Mouse (Mus musculus): ENCODE measurements around the gene Hist1h3d. TPM values are rescaled to one million over a fixed set of nuclear protein-coding genes. Genes with fewer than 3 reads are reported as not detected.
"Not testable (repeated sequence)": the region's sequence is repeated elsewhere in the genome, so short reads cannot be mapped to it uniquely, and the experiment has no call there.

Gene Hist1h3d
- polyA plus RNA-seq, 1 experiment from 2014 or later, result 2.6 TPM

DNA sequence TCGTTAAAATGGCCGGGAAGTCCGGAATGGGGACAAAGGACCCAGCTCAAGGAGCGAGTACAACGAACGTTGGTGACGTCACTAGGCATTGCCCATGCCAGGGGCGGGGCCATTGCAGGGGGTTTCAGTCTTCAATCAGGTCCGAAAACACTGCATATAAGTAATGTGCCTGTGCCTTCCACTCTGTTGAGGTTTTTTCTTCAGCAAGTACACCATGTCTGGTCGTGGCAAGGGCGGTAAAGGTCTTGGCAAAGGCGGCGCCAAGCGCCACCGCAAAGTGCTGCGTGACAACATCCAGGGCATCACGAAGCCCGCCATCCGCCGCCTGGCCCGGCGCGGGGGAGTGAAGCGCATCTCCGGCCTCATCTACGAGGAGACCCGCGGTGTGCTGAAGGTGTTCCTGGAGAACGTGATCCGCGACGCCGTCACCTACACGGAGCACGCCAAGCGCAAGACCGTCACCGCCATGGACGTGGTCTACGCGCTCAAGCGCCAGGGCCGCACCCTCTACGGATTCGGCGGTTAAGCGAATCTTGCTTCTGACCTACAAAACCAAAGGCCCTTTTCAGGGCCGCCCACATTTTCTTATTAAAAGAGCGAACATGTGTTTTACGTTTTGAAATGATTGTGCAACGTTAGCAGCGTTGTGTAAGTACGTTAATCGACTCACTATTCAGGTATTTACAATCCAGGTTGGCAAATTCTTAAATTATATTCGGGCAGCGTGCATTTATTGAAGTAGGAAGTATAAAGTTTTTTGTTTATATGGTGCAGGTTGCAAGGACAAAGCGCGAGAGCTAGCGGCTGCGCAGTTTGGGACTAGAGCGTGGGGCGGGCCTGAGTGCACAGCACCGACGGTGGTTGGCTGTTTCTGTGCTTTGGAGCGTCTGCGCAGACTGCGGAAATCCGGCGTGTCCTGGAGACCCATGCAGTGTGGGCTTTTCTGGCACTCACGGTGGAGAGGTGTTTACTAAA, 44.4 kb upstream of the Hist1h3d start, which contains the start of gene Hist1h4h:
Hist1h4h (plus strand) TSS at position 150 of the 975 bp plus-strand sequence.
- Histone ChIP-seq H3K9ac (ENCODE audit: low read depth, low read length) (peak within 1 kb of the TSS; percentile 78), H3K36me3 (ENCODE audit: insufficient read depth, low read length) (no peaks in the 10 kb centered on the region)

DNA sequence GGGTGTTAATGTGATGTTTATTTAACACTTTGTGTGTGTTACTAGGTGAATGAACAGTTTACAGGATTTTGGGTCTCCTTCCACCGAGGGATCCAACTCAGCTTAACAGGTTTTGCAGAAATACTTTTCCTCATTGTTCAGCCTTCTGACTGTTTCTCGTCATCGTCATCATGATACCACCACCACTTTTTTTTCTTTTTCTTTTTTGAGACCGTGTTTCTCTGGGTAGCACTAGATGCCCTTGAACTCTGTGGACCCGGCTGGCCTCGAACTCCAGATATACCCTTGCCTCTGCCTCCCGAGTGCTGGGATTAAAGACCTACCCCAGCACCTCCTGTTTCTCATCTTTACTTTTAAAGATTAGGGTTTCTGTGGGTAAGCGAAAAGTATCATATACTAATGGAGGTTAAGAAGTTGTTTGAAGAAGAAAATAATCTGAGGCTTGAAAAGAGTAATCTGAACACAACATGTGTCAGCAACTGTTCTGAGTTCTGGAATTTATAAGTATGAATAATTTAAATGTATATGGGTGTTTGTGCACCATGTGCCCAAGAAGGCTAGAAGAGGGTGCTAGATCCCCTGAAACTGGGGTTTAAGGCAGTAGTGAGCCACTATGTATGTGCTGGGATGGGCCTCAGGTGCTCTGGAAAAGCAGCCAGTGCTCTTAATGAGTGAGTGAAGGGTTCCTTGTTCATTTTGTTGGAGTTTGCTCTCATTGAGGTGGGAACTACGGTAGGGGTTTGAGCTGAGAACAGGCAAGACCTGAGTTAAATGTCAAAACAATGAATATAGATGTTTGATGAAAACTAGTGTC, 43.1 kb upstream of the Hist1h3d start:
- Histone ChIP-seq H3K27me3 (ENCODE audit: insufficient read depth, low read length) (no peaks in the 10 kb centered on the region), H3K36me3 (ENCODE audit: insufficient read depth, low read length) (no peaks in the 10 kb centered on the region), H3K4me3 (replicated peaks; ENCODE audit: low read depth, low read length) (peak overlapping the region; percentile 49), H3K9ac (ENCODE audit: low read depth, low read length) (peak overlapping the region; percentile 78; the same call in 1 of the 2 replicates), H3K4me1 (replicated peaks; ENCODE audit: insufficient read depth, low read length) (peaks cover 13% of the 10 kb centered on the region), H3K9me3 (replicated peaks; ENCODE audit: low read length) (no peaks in the 10 kb centered on the region), H3K27ac (peak overlapping the region; percentile 97), H3K4me2 (ENCODE audit: low read length) (peak overlapping the region; percentile 70)
- TF ChIP-seq CTCF (IDR thresholded peaks at IDR 0.05; ENCODE audit: low read depth), result no peak
- WGBS, result 12% methylated on average over 9 of the region's 9 CpGs
- ATAC-seq (replicated peaks; ENCODE audit: low FRiP score, low read depth) (no peak), DNase-seq (ENCODE audit: low spot score) (no peak)

More for the DNA sequence above, 44.4 kb upstream of the Hist1h3d start, which contains the start of gene Hist1h4h:
- H3K27me3 ChIP-seq (ENCODE audit: insufficient read depth, low read length), result no peaks in the 10 kb centered on the region
- H3K9me3 ChIP-seq (replicated peaks; ENCODE audit: low read length), result no peaks in the 10 kb centered on the region
- H3K4me1 ChIP-seq (replicated peaks; ENCODE audit: insufficient read depth, low read length), result peaks cover 9% of the 10 kb centered on the region
- under 1% methylated on average over 54 of the region's 70 CpGs for WGBS
- H3K4me3 ChIP-seq (replicated peaks; ENCODE audit: low read depth, low read length), result peak within 1 kb of the TSS; percentile 49
- peak within 1 kb of the TSS; percentile 97 for H3K27ac ChIP-seq
- TF ChIP-seq CTCF (IDR thresholded peaks at IDR 0.05; ENCODE audit: low read depth), result no peak
- ATAC-seq (replicated peaks; ENCODE audit: low FRiP score, low read depth) (peak; percentile 84), DNase-seq (ENCODE audit: low spot score) (peak; percentile 98)
- peak within 1 kb of the TSS; percentile 70 for H3K4me2 ChIP-seq (ENCODE audit: low read length)

DNA sequence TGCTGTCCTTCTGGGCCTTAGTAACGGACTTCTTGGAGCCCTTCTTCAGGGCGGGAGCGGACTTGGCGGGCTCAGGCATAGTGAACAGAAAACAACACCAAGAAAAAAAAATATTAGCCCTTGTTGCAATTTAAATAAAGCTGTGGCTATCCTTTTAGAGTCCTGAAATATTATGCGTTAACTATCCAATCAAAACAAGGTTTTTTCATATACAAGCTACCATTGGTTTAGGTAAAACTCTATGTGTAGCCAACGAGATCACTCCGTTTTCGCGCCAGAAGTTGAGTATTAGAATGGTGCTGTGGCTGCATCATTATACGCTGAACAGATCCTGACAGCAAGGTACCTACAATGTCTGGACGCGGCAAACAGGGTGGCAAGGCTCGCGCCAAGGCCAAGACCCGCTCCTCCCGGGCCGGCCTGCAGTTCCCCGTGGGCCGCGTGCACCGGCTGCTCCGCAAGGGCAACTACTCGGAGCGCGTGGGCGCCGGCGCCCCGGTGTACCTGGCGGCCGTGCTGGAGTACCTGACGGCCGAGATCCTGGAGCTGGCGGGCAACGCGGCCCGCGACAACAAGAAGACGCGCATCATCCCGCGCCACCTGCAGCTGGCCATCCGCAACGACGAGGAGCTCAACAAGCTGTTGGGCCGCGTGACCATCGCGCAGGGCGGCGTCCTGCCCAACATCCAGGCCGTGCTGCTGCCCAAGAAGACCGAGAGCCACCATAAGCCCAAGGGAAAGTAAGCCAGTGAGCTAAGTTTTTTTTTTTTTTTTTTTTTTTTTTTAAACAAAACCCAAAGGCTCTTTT, 41.8 kb upstream of the Hist1h3d start, which contains the start of gene Hist1h2af:
Hist1h2af (plus strand) TSS at position 347 of the 808 bp plus-strand sequence.
- H3K9me3 ChIP-seq (replicated peaks; ENCODE audit: low read length); H3K36me3 ChIP-seq (ENCODE audit: insufficient read depth, low read length); H3K27me3 ChIP-seq (ENCODE audit: insufficient read depth, low read length): not testable (repeated sequence)
- H3K27ac ChIP-seq, result peak within 1 kb of the TSS; percentile 97
- H3K4me3 ChIP-seq (replicated peaks; ENCODE audit: low read depth, low read length), result peak within 1 kb of the TSS; percentile 49
- H3K4me2 ChIP-seq (ENCODE audit: low read length), result peak within 1 kb of the TSS; percentile 70
- DNase-seq (ENCODE audit: low spot score), result peak; percentile 97
- ATAC-seq (replicated peaks; ENCODE audit: low FRiP score, low read depth), result peak; percentile 16; the same call in 1 of the 2 replicates
- H3K4me1 ChIP-seq (replicated peaks; ENCODE audit: insufficient read depth, low read length), result peaks cover 13% of the 10 kb centered on the region
- H3K9ac ChIP-seq (ENCODE audit: low read depth, low read length), result peak within 1 kb of the TSS; percentile 78
- WGBS, result 1% methylated on average over 25 of the region's 53 CpGs

DNA sequence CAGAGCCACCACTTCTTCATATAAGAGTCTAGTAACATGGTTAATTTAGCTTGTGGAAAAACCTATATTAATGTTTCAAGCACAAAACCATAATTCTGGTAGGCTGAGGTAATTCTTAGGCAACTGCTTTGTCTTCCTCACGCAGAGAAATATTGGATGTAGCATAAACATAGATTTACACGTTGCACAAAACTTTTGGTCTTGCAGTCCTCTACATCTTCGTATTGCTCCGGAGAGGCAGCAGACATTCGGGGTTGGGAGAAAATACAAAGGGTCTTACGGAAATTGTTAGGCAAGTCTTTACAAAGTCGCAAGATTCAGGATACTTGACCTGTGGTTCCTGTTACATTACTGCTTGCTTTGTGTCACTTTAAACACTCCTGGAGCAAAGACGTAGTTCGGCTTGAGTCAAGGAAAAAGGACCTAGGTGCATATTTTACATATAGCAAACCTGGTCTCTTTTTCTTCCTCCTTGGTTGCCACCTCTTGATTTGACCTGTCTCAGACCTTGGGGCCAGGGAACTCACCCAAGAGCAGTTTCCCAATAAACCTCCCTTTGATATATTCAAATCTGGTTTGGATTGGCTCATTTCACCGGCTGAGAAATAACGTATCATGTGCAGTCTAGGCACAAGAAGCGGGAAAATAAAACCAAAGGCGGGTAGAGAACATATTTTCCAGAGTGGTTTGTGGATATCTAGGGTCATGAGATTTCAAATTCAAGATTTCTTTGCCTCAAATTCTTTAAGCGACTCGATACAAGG, 41.0 kb upstream of the Hist1h3d start:
- ATAC-seq (replicated peaks; ENCODE audit: low FRiP score, low read depth), result 0 out of 2 replicates have a peak, but pooled peaks have one; percentile 3
- TF ChIP-seq CTCF (IDR thresholded peaks at IDR 0.05; ENCODE audit: low read depth), result no peak
- Histone ChIP-seq H3K36me3 (ENCODE audit: insufficient read depth, low read length) (no peaks in the 10 kb centered on the region), H3K27ac (peak overlapping the region; percentile 81), H3K4me1 (replicated peaks; ENCODE audit: insufficient read depth, low read length) (peaks cover 13% of the 10 kb centered on the region), H3K4me2 (ENCODE audit: low read length) (peak overlapping the region; percentile 70), H3K9ac (ENCODE audit: low read depth, low read length) (peak overlapping the region; percentile 48), H3K4me3 (replicated peaks; ENCODE audit: low read depth, low read length) (peak overlapping the region; percentile 43), H3K27me3 (ENCODE audit: insufficient read depth, low read length) (no peaks in the 10 kb centered on the region), H3K9me3 (replicated peaks; ENCODE audit: low read length) (no peaks in the 10 kb centered on the region)
- peak; percentile 18 for DNase-seq (ENCODE audit: low spot score)
- 1% methylated on average over 15 of the region's 15 CpGs for WGBS

DNA sequence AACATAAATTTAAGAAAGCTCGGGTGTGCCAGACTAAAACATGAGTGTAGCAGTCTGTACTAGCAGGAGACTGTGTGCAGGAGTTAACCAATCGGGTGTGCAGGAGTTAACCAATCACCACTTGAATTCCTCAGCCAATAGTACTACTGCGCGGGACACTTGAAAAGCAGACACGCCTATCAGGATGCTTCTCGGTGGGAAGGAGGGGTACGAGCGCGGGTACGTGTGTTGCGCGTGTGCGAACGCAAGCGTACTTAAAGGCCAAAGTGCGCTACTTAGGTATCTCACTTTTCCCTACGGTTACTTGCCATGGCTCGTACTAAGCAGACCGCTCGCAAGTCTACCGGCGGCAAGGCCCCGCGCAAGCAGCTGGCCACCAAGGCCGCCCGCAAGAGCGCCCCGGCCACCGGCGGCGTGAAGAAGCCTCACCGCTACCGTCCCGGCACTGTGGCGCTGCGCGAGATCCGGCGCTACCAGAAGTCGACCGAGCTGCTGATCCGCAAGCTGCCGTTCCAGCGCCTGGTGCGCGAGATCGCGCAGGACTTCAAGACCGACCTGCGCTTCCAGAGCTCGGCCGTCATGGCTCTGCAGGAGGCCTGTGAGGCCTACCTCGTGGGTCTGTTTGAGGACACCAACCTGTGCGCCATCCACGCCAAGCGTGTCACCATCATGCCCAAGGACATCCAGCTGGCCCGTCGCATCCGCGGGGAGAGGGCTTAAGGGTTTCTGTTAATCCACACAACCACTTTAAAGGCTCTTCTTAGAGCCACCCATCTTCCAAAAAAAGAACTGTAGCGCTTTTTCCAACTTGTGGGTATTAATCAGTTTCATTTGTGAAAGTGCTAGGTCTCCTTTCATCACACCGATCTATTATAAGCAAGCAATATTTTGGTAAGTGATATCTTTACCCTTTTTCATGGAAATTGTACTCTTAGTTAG, 40.2 kb upstream of the Hist1h3d start, which contains the start of gene Hist1h3g:
Hist1h3g (plus strand) TSS at position 286 of the 939 bp plus-strand sequence.
- peak within 1 kb of the TSS; percentile 43 for H3K4me3 ChIP-seq (replicated peaks; ENCODE audit: low read depth, low read length)
- WGBS, result under 1% methylated on average over 41 of the region's 62 CpGs
- peak; percentile 99 for DNase-seq (ENCODE audit: low spot score)
- peak within 1 kb of the TSS; percentile 81 for H3K27ac ChIP-seq
- H3K9me3 ChIP-seq (replicated peaks; ENCODE audit: low read length); H3K36me3 ChIP-seq (ENCODE audit: insufficient read depth, low read length); H3K27me3 ChIP-seq (ENCODE audit: insufficient read depth, low read length): not testable (repeated sequence)
- ATAC-seq (replicated peaks; ENCODE audit: low FRiP score, low read depth), result peak; percentile 85
- H3K9ac ChIP-seq (ENCODE audit: low read depth, low read length), result peak within 1 kb of the TSS; percentile 48
- H3K4me2 ChIP-seq (ENCODE audit: low read length), result peak within 1 kb of the TSS; percentile 70
- H3K4me1 ChIP-seq (replicated peaks; ENCODE audit: insufficient read depth, low read length), result peaks cover 13% of the 10 kb centered on the region

Data from kidney, postnatal 0 days (tissue).